Mouse (Mus musculus) stomach, embryonic 16.5 days (tissue): ENCODE measurements around the gene Zfp143. TPM values are rescaled to one million over a fixed set of nuclear protein-coding genes. Genes with fewer than 3 reads are reported as not detected.
A peak's percentile ranks its signal among the peaks of the same experiment; 100 is the strongest.
"Not testable (repeated sequence)": the region's sequence is repeated elsewhere in the genome, so short reads cannot be mapped to it uniquely, and the experiment has no call there.

Experiments
- ATAC-seq: fragments of 200-750 bp; cut with Nextera tagmentation; 2 replicates; pipeline ENCODE4 v1.8.0; 2017; ENCODE audit warnings: moderate number of reproducible peaks, moderate TSS enrichment; ENCODE audit not compliant: insufficient read depth, low FRiP score
- H3K27ac ChIP-seq: fragments of 300-500 bp; sonication (generic); 2 replicates; pipeline ENCODE4 v1.5.1; 2014; ENCODE audit warnings: low read length
- H3K27me3 ChIP-seq: fragments of 300-500 bp; sonication (generic); 2 replicates; pipeline ENCODE4 v1.6.1; 2014; ENCODE audit warnings: low read length, control low read depth, mixed read lengths; ENCODE audit not compliant: control insufficient read depth, insufficient read depth
- H3K36me3 ChIP-seq: fragments of 300-500 bp; sonication (generic); 2 replicates; pipeline ENCODE4 v1.6.1; 2014; ENCODE audit warnings: low read length; ENCODE audit not compliant: control insufficient read depth, insufficient read depth
- H3K4me1 ChIP-seq: fragments of 300-500 bp; sonication (generic); 2 replicates; pipeline ENCODE4 v1.6.1; 2014; ENCODE audit warnings: low read length, control low read depth, mixed read lengths; ENCODE audit not compliant: control insufficient read depth, insufficient read depth
- H3K4me2 ChIP-seq: fragments of 300-500 bp; sonication (generic); 2 replicates; pipeline ENCODE4 v1.6.1; 2014; ENCODE audit warnings: low read depth, low read length, mixed read lengths
- H3K4me3 ChIP-seq: fragments of 300-500 bp; sonication (generic); replicated peaks from 2 replicates; pipeline ENCODE4 v1.5.1; 2014; ENCODE audit warnings: mild to moderate bottlenecking, low read length
- H3K9ac ChIP-seq: fragments of 300-500 bp; sonication (generic); 2 replicates; pipeline ENCODE4 v1.6.1; 2014; ENCODE audit warnings: low read length
- H3K9me3 ChIP-seq: fragments of 300-500 bp; sonication (generic); replicated peaks from 2 replicates; pipeline ENCODE4 v1.6.1; 2016; ENCODE audit warnings: low read length, control low read depth; ENCODE audit not compliant: control insufficient read depth
- WGBS: fragments of 180-500 bp; shearing (Covaris S2); extraction: QIAGEN DNeasy Blood & Tissue Kit; methylation state at CpG from one replicate; pipeline ENCODE4 v1.1.7; 2014; 5-methylcytosine and 5-hydroxymethylcytosine counted together
- polyA plus RNA-seq: library from polyadenylated mRNA; unstranded; fragments of >200 nt; fragmentation: Nextera tagmentation; extraction: Ambion mirVana; gene quantifications from 2 replicates; pipeline ENCODE4 v1.2.1, GENCODE M21; 2015

Gene Zfp143
- polyA plus RNA-seq, 1 experiment from 2014 or later, result 15.0 TPM

DNA sequence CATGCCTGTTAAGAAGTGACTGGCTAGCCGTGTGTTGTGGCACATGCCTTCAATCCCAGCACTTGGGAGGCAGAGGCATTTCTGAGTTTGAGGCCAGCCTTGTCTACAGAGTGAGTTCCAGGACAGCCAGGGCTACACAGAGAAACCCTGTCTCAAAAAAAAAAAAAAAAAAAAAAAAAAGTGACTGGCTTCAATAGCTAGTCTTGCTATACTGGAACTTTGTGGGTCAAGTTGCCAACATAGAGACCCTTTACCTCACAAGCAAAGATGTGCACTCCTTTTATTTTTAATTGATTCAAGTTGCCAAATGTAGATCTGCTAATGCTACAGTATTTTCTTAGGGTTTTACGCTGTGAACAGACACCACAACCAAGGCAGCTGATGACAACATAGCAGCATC, 3.3 kb upstream of the Zfp143 start:
- not testable (repeated sequence) for H3K4me1 ChIP-seq, H3K27ac ChIP-seq, H3K27me3 ChIP-seq, H3K4me3 ChIP-seq, H3K9me3 ChIP-seq, H3K9ac ChIP-seq, H3K4me2 ChIP-seq, ATAC-seq
- peaks cover 11% of the 10 kb centered on the region for H3K36me3 ChIP-seq
- WGBS, result 93% methylated on average over 2 of the region's 2 CpGs

DNA sequence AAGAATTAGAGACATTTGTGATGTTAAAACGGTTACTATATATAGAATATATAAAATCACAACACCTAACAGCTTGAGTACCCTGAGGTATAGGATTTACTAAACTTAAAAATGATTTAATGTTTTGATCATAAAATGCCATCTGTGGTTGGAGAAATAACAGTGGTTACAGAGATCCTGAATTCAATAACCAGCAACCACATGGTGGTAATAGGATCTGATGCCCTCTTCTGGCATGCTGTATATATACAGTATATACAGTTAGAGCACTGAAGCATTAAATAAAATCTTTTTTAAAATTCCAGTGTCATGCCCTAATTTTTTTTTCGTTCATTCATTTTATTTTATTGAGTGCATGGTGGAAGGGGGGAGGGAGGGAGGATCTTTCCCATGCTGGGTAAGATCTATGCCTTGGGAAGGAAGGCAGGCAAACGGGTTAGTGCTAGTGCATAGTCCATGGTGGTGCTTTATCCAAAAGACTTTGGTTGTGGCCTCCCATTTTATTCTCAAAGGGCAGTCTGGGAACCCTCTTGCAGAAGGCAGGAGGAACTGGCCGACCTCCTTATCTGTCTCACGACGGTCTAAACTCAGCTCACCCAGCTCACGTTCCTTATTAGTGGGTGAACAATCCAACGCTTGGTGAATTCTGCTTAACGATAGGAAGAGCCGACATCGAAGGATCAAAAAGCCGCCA, 1.8 kb upstream of the Zfp143 start:
- H3K4me2 ChIP-seq, result no peak overlapping the region

GRCm38 (mm10) chr7:110060106-110060668, 830 bp upstream of the Zfp143 start:
- Histone ChIP-seq H3K9me3 (no peaks in the 10 kb centered on the region), H3K27me3 (no peaks in the 10 kb centered on the region), H3K4me3 (peak overlapping the region; percentile 94), H3K27ac (peak overlapping the region; percentile 99), H3K4me1 (peaks cover 9% of the 10 kb centered on the region), H3K4me2 (peak overlapping the region; percentile 90), H3K9ac (peak overlapping the region; percentile 96), H3K36me3 (peaks cover 7% of the 10 kb centered on the region)
- no peak for ATAC-seq
- 15% methylated on average over 5 of the region's 5 CpGs for whole genome bisulfite sequencing

More for the DNA sequence above, 1.8 kb upstream of the Zfp143 start:
- H3K4me1 ChIP-seq, result peaks cover 9% of the 10 kb centered on the region
- H3K9me3 ChIP-seq, result no peaks in the 10 kb centered on the region
- peaks cover 7% of the 10 kb centered on the region for H3K36me3 ChIP-seq
- H3K9ac ChIP-seq, result no peak overlapping the region
- no peaks in the 10 kb centered on the region for H3K27me3 ChIP-seq
- 81% methylated on average over 12 of the region's 12 CpGs for WGBS
- ATAC-seq, result no peak
- H3K27ac ChIP-seq, result no peak overlapping the region
- no peak overlapping the region for H3K4me3 ChIP-seq

DNA sequence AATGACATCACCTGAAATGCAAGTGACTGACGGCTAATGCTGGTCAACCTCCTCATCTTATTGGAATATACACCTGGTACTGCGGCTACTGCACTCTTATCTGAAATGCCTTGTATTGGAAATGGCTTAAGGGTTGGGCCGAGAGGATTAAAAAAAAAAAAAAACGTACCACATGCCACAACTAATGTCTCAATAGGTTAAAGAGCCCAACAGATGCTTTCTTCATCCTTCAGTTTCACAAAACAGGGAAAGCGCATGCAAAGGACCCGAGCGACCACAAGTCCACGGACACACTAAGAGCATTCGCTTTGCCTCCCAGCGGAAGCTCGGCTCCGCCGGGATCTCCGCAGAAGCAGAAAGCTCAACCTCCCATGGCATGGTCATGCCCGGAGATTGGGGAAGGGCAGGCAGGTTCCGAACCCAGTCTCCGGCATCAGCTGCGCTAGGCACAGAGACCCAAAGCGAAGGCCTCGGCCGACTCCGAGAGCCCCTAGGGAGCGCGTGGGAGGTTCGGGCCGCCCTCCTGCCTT, 283 bp upstream of the Zfp143 start:
- Histone ChIP-seq H3K27ac (peak overlapping the region; percentile 99), H3K4me1 (peaks cover 9% of the 10 kb centered on the region), H3K9ac (peak overlapping the region; percentile 96), H3K27me3 (no peaks in the 10 kb centered on the region), H3K4me2 (peak overlapping the region; percentile 90), H3K9me3 (no peaks in the 10 kb centered on the region), H3K36me3 (peaks cover 7% of the 10 kb centered on the region), H3K4me3 (peak overlapping the region; percentile 94)
- 2% methylated on average over 26 of the region's 26 CpGs for WGBS
- ATAC-seq, result 0 out of 2 replicates have a peak, but pooled peaks have one; percentile 0

- peak overlapping the region; percentile 64 for H3K4me2 ChIP-seq
- under 1% methylated on average over 47 of the region's 48 CpGs for WGBS
These were observed 796 bp downstream of the Zfp143 start for GRCm38 (mm10) chr7:110061752-110062273.

DNA sequence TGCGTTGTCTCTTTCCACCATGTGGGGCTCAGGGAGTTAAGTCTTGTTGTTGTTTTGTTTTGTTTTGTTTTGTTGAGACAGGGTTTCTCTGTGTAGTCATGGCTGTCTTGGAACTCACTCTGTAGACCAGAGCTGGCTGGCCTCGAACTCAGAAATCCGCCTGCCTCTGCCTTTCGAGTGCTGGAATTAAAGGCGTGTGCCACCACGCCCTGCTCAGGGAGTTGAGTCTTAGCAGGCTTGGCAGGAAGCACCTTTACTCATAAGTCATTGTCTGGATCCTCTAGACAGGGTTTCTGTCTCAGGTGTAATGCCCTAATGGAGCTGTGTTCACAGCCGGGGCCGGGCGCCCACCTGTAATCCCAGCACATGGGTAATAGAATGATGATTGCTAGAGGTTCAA, 2.7 kb downstream of the Zfp143 start:
- Histone ChIP-seq H3K9ac (no peak overlapping the region), H3K9me3 (no peaks in the 10 kb centered on the region), H3K4me2 (no peak overlapping the region), H3K27ac (no peak overlapping the region), H3K4me1 (peaks cover 9% of the 10 kb centered on the region), H3K36me3 (peaks cover 4% of the 10 kb centered on the region; the same call in 1 of the 2 replicates), H3K27me3 (no peaks in the 10 kb centered on the region), H3K4me3 (no peak overlapping the region)
- no peak for ATAC-seq
- 95% methylated on average over 9 of the region's 9 CpGs for WGBS

More at GRCm38 (mm10) chr7:110061752-110062273, 796 bp downstream of the Zfp143 start:
- peak; percentile 85 for ATAC-seq
- Histone ChIP-seq H3K36me3 (peaks cover 7% of the 10 kb centered on the region), H3K4me1 (peaks cover 9% of the 10 kb centered on the region), H3K4me3 (peak overlapping the region; percentile 71), H3K9me3 (no peaks in the 10 kb centered on the region), H3K9ac (peak overlapping the region; percentile 92), H3K27ac (peak overlapping the region; percentile 100), H3K27me3 (no peaks in the 10 kb centered on the region)

DNA sequence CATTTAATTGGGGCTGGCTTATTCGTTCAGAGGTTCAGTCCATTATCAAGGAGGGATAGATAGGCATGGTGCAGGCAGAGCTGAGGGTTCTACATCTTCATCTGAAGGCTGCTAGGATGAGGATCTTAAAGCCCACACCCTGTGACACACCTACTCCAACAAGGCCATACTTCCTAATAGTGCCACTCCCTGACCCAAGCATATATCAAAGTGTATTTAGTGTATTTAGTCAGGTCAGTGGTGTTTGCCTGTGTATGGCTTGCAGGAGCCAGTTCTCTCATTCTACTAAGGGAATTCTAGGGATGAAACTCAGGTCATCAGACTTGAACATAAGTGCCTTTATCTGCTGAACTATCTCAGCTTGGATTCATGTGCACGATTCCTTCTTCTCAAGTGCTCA, 8.1 kb downstream of the Zfp143 start:
- no peak overlapping the region for H3K4me3 ChIP-seq
- no peaks in the 10 kb centered on the region for H3K27me3 ChIP-seq
- H3K36me3 ChIP-seq, result peaks cover 15% of the 10 kb centered on the region
- WGBS, result 71% methylated on average over 2 of the region's 2 CpGs
- peak; percentile 53; the same call in 1 of the 2 replicates for ATAC-seq
- no peak overlapping the region for H3K9ac ChIP-seq
- H3K27ac ChIP-seq, result no peak overlapping the region
- no peak overlapping the region for H3K4me2 ChIP-seq
- H3K4me1 ChIP-seq, result no peaks in the 10 kb centered on the region
- H3K9me3 ChIP-seq, result no peaks in the 10 kb centered on the region

DNA sequence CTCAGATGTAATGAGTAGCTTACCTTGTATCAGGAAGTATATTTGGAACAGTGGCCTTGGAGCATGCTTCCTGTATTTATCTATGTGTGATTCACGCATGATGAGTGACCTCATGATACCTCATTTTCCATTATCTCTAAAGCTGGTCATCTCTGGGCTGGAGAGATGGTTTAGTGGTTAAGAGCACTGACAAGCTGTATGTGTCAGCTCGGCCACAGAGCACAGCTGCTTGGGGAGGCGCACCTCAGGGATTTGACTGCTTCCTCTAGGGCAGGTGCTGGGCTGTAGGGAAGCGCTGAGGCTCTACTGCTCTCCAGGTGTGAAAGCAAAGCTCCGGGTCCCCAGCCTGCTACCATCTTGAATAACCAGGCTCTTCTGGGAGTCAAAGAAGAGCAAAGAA, 17.2 kb downstream of the Zfp143 start:
- H3K27ac ChIP-seq, result no peak overlapping the region
- no peaks in the 10 kb centered on the region for H3K4me1 ChIP-seq
- no peak overlapping the region for H3K4me2 ChIP-seq
- H3K36me3 ChIP-seq, result peaks cover 32% of the 10 kb centered on the region
- no peak overlapping the region for H3K9ac ChIP-seq
- 88% methylated on average over 5 of the region's 5 CpGs for WGBS
- H3K4me3 ChIP-seq, result no peak overlapping the region
- no peak for ATAC-seq
- no peaks in the 10 kb centered on the region for H3K9me3 ChIP-seq
- H3K27me3 ChIP-seq, result no peaks in the 10 kb centered on the region
